Mouse (Mus musculus) granulocyte monocyte progenitor cell, adult 5-6 weeks (primary cell): ENCODE results near the gene Cpne9. TPM values are rescaled to one million over a fixed set of nuclear protein-coding genes. Genes with fewer than 3 reads are reported as not detected.

Source experiments
- ATAC-seq: replicated peaks from 2 replicates; pipeline ENCODE4 v1.8.0; 2016; ENCODE audit warnings: mild to moderate bottlenecking, moderate TSS enrichment, inconsistent platforms; ENCODE audit not compliant: poor library complexity, severe bottlenecking
- total RNA-seq, 2 experiments: library from RNA; stranded (forward) in 1 of 2; stranded (reverse) in 1 of 2; fragments of 200-712, 200-1000 nt in 1 of 2; fragments of >200 nt in 1 of 2; fragmentation: Nextera tagmentation in 1 of 2; gene quantifications; 2 replicates each; pipeline ENCODE4 v1.2.3; 2014 to 2017

Gene Cpne9
- total RNA-seq, 2 experiments from 2014 or later, result not detected

DNA sequence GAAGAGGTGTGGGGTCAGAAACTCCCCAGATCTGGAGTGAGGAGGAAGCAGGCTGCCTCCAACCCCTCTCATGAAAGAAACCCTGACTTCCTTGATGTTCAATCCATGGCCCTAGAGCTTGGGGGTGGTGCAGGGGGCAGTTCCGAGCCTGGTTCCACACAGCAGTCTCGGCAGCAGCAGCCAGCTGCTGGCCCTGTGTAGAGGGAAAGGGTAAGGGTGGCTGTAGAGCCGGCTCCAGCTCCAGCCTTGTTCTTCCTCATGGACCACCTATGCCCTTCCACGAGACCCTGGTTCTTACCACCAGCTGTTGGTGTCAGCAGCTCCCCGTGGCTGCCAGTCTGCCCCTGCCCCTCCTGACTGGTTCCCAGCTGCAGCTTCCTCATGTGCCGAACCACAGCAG, 52.1 kb downstream of the Cpne9 start:
- no peak for ATAC-seq

GRCm38 (mm10) chr6:113336852-113337620, 54.9 kb downstream of the Cpne9 start:
- ATAC-seq, result no peak

GRCm38 (mm10) chr6:113341574-113341973, 59.5 kb downstream of the Cpne9 start:
- peak; percentile 77 for ATAC-seq

DNA sequence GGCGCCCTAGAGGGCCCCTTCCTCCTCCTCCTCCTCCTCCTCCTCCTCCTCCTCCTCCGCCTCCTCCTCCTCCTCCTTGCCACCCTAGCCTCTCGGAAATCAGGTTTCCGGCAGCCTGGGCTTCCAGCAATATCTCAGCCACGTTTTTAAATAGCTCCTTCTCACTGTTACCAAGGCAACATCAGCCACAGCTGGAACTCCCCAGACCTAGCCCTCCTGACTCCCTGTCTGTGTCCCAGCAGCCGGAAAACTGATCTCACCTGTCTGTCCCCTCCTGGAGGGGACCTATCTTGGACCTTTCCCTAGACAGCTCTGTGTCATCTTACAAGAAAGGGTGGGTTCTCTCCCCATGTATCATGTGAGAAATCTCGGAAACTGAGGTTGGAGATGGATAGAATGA, 60.2 kb downstream of the Cpne9 start:
- no peak for ATAC-seq

GRCm38 (mm10) chr6:113343177-113344092, 61.3 kb downstream of the Cpne9 start, which contains the start of gene Camk1:
TSS of gene Camk1 (minus strand) at chr6:113343984.
- peak; percentile 79 for ATAC-seq

- no peak for ATAC-seq
Observed at GRCm38 (mm10) chr6:113344321-113344720, 62.2 kb downstream of the Cpne9 start.

DNA sequence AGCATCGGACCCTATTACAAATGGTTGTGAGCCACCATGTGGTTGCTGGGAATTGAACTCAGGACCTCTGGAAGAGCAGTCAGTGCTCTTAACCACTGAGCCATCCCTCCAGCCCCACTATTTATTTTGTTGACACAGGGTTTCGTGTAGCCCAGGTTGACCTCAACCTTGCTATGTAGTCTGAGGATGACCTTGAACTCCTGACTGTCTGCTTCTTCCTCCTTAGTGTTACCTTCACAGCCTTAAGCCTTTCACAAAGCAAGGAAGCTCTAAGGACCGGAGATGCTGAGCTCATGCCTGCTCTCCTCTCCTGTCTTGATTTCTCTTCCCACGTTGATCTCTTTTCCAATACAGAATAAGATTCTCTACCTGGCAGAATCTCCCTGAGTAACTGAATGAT, 64.8 kb downstream of the Cpne9 start:
- ATAC-seq, result no peak

GRCm38 (mm10) chr6:113350538-113350937, 68.4 kb downstream of the Cpne9 start:
- ATAC-seq, result no peak

DNA sequence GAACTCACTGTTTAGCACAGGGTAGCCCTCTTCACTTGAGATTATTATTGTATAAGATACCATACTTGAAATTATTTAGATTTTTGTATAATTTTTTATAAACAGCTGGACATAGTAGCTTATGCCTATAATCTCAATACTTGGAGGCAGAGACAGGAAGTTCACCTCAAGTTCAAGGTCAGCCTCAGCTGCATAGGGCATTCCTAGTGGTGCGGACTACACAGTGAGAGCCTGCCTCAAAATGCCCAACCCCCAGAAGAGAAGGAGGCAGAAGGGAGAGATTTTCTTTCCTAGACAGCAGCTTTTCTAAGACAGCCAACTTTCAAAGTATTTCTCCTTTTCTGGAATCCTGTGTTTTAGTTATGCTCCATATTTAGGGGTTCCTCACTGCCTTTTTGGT, 69.1 kb downstream of the Cpne9 start:
- ATAC-seq, result no peak

DNA sequence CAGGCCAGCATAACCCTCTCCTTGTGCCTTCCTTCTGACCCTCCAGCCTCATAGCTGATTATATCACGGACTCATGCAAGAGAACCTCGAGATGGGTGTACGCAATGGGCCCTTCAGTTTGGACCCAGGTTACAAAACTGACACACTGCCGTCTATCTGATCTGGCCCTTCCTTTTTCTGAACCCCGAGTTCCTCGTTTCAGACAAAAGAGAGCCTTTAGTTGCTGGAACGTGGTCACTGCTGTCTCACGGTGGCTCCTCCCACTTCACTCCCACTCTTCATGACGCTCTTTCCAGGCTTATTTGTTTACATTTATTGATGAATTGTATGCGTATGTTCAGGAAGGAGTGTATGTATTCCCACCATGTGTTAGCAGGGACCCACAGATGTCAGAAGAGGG, 69.5 kb downstream of the Cpne9 start:
- peak; percentile 95 for ATAC-seq

DNA sequence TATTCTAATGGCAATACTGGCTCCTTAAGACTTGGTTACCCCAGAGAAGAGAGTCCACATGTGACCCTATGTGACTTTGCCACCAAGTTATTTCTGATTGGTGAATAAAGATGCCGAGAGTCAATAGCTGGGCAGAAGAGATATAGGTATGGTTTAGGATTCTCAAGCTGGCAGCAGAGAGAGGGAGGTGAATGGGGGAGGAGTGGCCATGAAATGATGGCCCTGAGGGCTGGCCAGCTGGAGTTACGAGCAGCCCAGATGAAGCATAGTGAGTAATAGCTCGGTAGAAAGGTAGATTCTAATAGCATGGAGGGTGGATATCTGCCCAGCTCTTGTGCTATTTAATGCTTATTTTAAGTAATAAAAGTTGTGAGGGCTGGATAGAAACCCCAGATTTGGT, 70.7 kb downstream of the Cpne9 start:
- ATAC-seq, result no peak

DNA sequence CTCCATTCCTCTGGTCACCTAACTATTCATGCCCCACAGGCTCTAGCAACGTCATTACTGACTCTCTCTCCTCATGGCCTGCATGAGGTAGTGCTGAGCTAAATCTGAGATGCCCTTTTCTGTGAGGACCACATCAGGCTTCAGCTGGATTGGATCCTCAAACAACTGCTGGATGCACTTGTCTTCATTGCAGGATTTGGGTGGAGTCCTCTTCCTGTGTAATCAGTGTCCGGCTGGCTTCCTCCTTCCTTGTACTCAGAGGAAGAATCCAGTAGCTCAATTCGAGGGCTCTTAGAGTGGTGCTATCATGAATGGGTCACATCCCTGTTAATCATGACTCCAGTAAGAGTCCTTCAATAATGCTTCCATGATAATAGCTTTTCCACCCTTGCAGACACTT, 71.6 kb downstream of the Cpne9 start:
- ATAC-seq, result no peak

Other genes with a start within 250 kb of the Cpne9 start
- 52.4 and 77.4 TPM in 2 replicates for gene Thumpd3, start 236.1 kb upstream of the Cpne9 start, total RNA-seq (2014; fragmentation: Nextera tagmentation)
- gene Thumpd3, start 236.1 kb upstream of the Cpne9 start, total RNA-seq (2017), result 51.5 and 73.9 TPM in 2 replicates
- 114 and 124 TPM in 2 replicates for gene Setd5, start 204.9 kb upstream of the Cpne9 start, total RNA-seq (2014; fragmentation: Nextera tagmentation)
- 64.8 and 64.9 TPM in 2 replicates for gene Setd5, start 204.9 kb upstream of the Cpne9 start, total RNA-seq (2017)
- gene Lhfpl4, start 86.9 kb upstream of the Cpne9 start, total RNA-seq (2014; fragmentation: Nextera tagmentation), result not detected in 2 replicates
- not detected in 2 replicates for gene Lhfpl4, start 86.9 kb upstream of the Cpne9 start, total RNA-seq (2017)
- gene Mtmr14, start 44.5 kb upstream of the Cpne9 start, total RNA-seq (2014; fragmentation: Nextera tagmentation), result 32.4 and 37.6 TPM in 2 replicates
- 31.0 and 40.9 TPM in 2 replicates for gene Mtmr14, start 44.5 kb upstream of the Cpne9 start, total RNA-seq (2017)
- 48.4 and 53.2 TPM in 2 replicates for gene Brpf1, start 24.8 kb downstream of the Cpne9 start, total RNA-seq (2014; fragmentation: Nextera tagmentation)
- gene Brpf1, start 24.8 kb downstream of the Cpne9 start, total RNA-seq (2017), result 40.0 and 43.8 TPM in 2 replicates
- gene Ogg1, start 44.7 kb downstream of the Cpne9 start, total RNA-seq (2014; fragmentation: Nextera tagmentation), result 13.8 and 17.8 TPM in 2 replicates
- gene Ogg1, start 44.7 kb downstream of the Cpne9 start, total RNA-seq (2017), result 6.4 and 7.9 TPM in 2 replicates
- gene Camk1, start 61.7 kb downstream of the Cpne9 start, total RNA-seq (2014; fragmentation: Nextera tagmentation), result 18.7 and 23.0 TPM in 2 replicates
- gene Camk1, start 61.7 kb downstream of the Cpne9 start, total RNA-seq (2017), result 17.2 and 18.3 TPM in 2 replicates
- 18.9 and 21.0 TPM in 2 replicates for gene Tada3, start 95.6 kb downstream of the Cpne9 start, total RNA-seq (2014; fragmentation: Nextera tagmentation)
- 9.7 and 13.8 TPM in 2 replicates for gene Tada3, start 95.6 kb downstream of the Cpne9 start, total RNA-seq (2017)
- gene Arpc4, start 95.8 kb downstream of the Cpne9 start, total RNA-seq (2014; fragmentation: Nextera tagmentation), result 223 and 277 TPM in 2 replicates
- 211 and 270 TPM in 2 replicates for gene Arpc4, start 95.8 kb downstream of the Cpne9 start, total RNA-seq (2017)
- 1.5 and 3.1 TPM in 2 replicates for gene Ttll3, start 107.0 kb downstream of the Cpne9 start, total RNA-seq (2014; fragmentation: Nextera tagmentation)
- 0.26 and 1.8 TPM in 2 replicates for gene Ttll3, start 107.0 kb downstream of the Cpne9 start, total RNA-seq (2017)
- 10.8 and 15.3 TPM in 2 replicates for gene Rpusd3, start 137.0 kb downstream of the Cpne9 start, total RNA-seq (2014; fragmentation: Nextera tagmentation)
- gene Rpusd3, start 137.0 kb downstream of the Cpne9 start, total RNA-seq (2017), result 11.2 and 18.9 TPM in 2 replicates
- not detected in 2 replicates for gene Cidec, start 153.5 kb downstream of the Cpne9 start, total RNA-seq (2014; fragmentation: Nextera tagmentation)
- gene Cidec, start 153.5 kb downstream of the Cpne9 start, total RNA-seq (2017), result not detected in 2 replicates
- gene Jagn1, start 160.3 kb downstream of the Cpne9 start, total RNA-seq (2014; fragmentation: Nextera tagmentation), result 53.5 and 73.6 TPM in 2 replicates
- gene Jagn1, start 160.3 kb downstream of the Cpne9 start, total RNA-seq (2017), result 23.2 and 28.3 TPM in 2 replicates
- gene Il17re, start 176.2 kb downstream of the Cpne9 start, total RNA-seq (2014; fragmentation: Nextera tagmentation), result not detected in 2 replicates
- 0.31 and 0.43 TPM in 2 replicates for gene Il17re, start 176.2 kb downstream of the Cpne9 start, total RNA-seq (2017)
- not detected in 2 replicates for gene Il17rc, start 189.1 kb downstream of the Cpne9 start, total RNA-seq (2014; fragmentation: Nextera tagmentation)
- gene Il17rc, start 189.1 kb downstream of the Cpne9 start, total RNA-seq (2017), result not detected in 2 replicates
- gene Creld1, start 201.0 kb downstream of the Cpne9 start, total RNA-seq (2014; fragmentation: Nextera tagmentation), result 15.3 and 17.8 TPM in 2 replicates
- 6.7 and 9.4 TPM in 2 replicates for gene Creld1, start 201.0 kb downstream of the Cpne9 start, total RNA-seq (2017)
- not detected in 2 replicates for gene Prrt3, start 219.6 kb downstream of the Cpne9 start, total RNA-seq (2014; fragmentation: Nextera tagmentation)
- gene Prrt3, start 219.6 kb downstream of the Cpne9 start, total RNA-seq (2017), result not detected in 2 replicates
- gene Emc3, start 249.3 kb downstream of the Cpne9 start, total RNA-seq (2014; fragmentation: Nextera tagmentation), result 47.4 and 48.0 TPM in 2 replicates
- gene Emc3, start 249.3 kb downstream of the Cpne9 start, total RNA-seq (2017), result 38.7 and 41.8 TPM in 2 replicates
- gene Fancd2, start 249.4 kb downstream of the Cpne9 start, total RNA-seq (2014; fragmentation: Nextera tagmentation), result 23.8 and 27.4 TPM in 2 replicates
- 28.2 and 33.2 TPM in 2 replicates for gene Fancd2, start 249.4 kb downstream of the Cpne9 start, total RNA-seq (2017)